Mouse (Mus musculus) intestine, embryonic 14.5 days (tissue): ENCODE measurements around the gene Pelp1. TPM values are rescaled to one million over a fixed set of nuclear protein-coding genes. Genes with fewer than 3 reads are reported as not detected.
"Not testable (repeated sequence)": the region's sequence is repeated elsewhere in the genome, so short reads cannot be mapped to it uniquely, and the experiment has no call there.

Source experiments
- ATAC-seq: fragments of 200-750 bp; cut with Nextera tagmentation; replicated peaks from 2 replicates; pipeline ENCODE4 v1.8.0; 2017; ENCODE audit warnings: low read depth, moderate number of reproducible peaks, moderate TSS enrichment, moderate library complexity; ENCODE audit not compliant: low FRiP score, low TSS enrichment
- DNase-seq: peaks from one replicate; pipeline ENCODE4 v3.0.0-alpha.2; 2018; ENCODE audit warnings: low spot score
- H3K27ac ChIP-seq: fragments of 300-500 bp; sonication (generic); 2 replicates; pipeline ENCODE4 v1.5.1; 2014; ENCODE audit warnings: low read depth, mild to moderate bottlenecking, control low read depth
- H3K27me3 ChIP-seq: fragments of 300-500 bp; sonication (generic); replicated peaks from 2 replicates; pipeline ENCODE4 v1.6.1; 2014; ENCODE audit warnings: low read length, control low read depth; ENCODE audit not compliant: control insufficient read depth, insufficient read depth
- H3K36me3 ChIP-seq: fragments of 300-500 bp; sonication (generic); 2 replicates; pipeline ENCODE4 v1.6.1; 2014; ENCODE audit warnings: low read length, control low read depth; ENCODE audit not compliant: control insufficient read depth, insufficient read depth
- H3K4me1 ChIP-seq: fragments of 300-500 bp; sonication (generic); replicated peaks from 2 replicates; pipeline ENCODE4 v1.6.1; 2014; ENCODE audit warnings: low read length, control low read depth, mixed read lengths; ENCODE audit not compliant: control insufficient read depth, insufficient read depth
- H3K4me2 ChIP-seq: fragments of 300-500 bp; sonication (generic); 2 replicates; pipeline ENCODE4 v1.6.1; 2014; ENCODE audit warnings: low read length
- H3K4me3 ChIP-seq: fragments of 300-500 bp; sonication (generic); 2 replicates; pipeline ENCODE4 v1.5.1; 2014; ENCODE audit warnings: low read depth, low read length, control low read depth, mixed read lengths
- H3K9ac ChIP-seq: fragments of 300-500 bp; sonication (generic); 2 replicates; pipeline ENCODE4 v1.6.1; 2014; ENCODE audit warnings: mild to moderate bottlenecking, low read length
- H3K9me3 ChIP-seq: fragments of 300-500 bp; sonication (generic); 2 replicates; pipeline ENCODE4 v1.6.1; 2016; ENCODE audit warnings: low read length, control low read depth; ENCODE audit not compliant: control insufficient read depth
- WGBS: fragments of 180-500 bp; shearing (Covaris S2); extraction: QIAGEN DNeasy Blood & Tissue Kit; methylation state at CpG from one replicate; pipeline ENCODE4 v1.1.7; 2014; 5-methylcytosine and 5-hydroxymethylcytosine counted together
- polyA plus RNA-seq: library from polyadenylated mRNA; unstranded; fragments of >200 nt; fragmentation: Nextera tagmentation; extraction: Ambion mirVana; gene quantifications from 2 replicates; pipeline ENCODE4 v1.2.1, GENCODE M21; 2014

Gene Pelp1
- polyA plus RNA-seq, 1 experiment from 2014 or later: 41.2 TPM

- WGBS: 70% methylated on average over 7 of the region's 7 CpGs
- no peak overlapping the region for H3K4me2 ChIP-seq
- no peak overlapping the region for H3K27ac ChIP-seq
- no peak overlapping the region for H3K4me3 ChIP-seq
- DNase-seq (no peak), ATAC-seq (peak; percentile 66; the same call in 1 of the 2 replicates)
- H3K9me3 ChIP-seq: no peaks in the 10 kb centered on the region
- no peak overlapping the region for H3K9ac ChIP-seq
- H3K36me3 ChIP-seq: no peaks in the 10 kb centered on the region
- H3K4me1 ChIP-seq: no peaks in the 10 kb centered on the region
- no peaks in the 10 kb centered on the region for H3K27me3 ChIP-seq
Measured at GRCm38 (mm10) chr11:70372849-70373557, 36.8 kb downstream of the Pelp1 start.

GRCm38 (mm10) chr11:70372396-70372795 is 37.4 kb downstream of the Pelp1 start:
- Histone ChIP-seq H3K36me3 (no peaks in the 10 kb centered on the region), H3K9me3 (no peaks in the 10 kb centered on the region), H3K4me1 (no peaks in the 10 kb centered on the region), H3K27me3 (no peaks in the 10 kb centered on the region), H3K9ac (no peak overlapping the region), H3K27ac (no peak overlapping the region), H3K4me2 (no peak overlapping the region), H3K4me3 (no peak overlapping the region)
- no peak for DNase-seq
- no peak for ATAC-seq

- DNase-seq, H3K36me3 ChIP-seq, H3K4me2 ChIP-seq, H3K27ac ChIP-seq, H3K4me1 ChIP-seq, H3K9ac ChIP-seq, ATAC-seq, H3K27me3 ChIP-seq, H3K4me3 ChIP-seq, H3K9me3 ChIP-seq: not testable (repeated sequence)
- 74% methylated on average over 2 of the region's 2 CpGs for WGBS
Measured at GRCm38 (mm10) chr11:70368626-70369025, 41.2 kb downstream of the Pelp1 start.

- ATAC-seq, H3K4me1 ChIP-seq, H3K27ac ChIP-seq, DNase-seq, H3K9ac ChIP-seq, H3K4me2 ChIP-seq, H3K36me3 ChIP-seq, H3K9me3 ChIP-seq, H3K27me3 ChIP-seq, H3K4me3 ChIP-seq: not testable (repeated sequence)
- WGBS: 90% methylated on average over 6 of the region's 6 CpGs
Measured at GRCm38 (mm10) chr11:70367701-70368100, 42.1 kb downstream of the Pelp1 start.

- Histone ChIP-seq H3K27ac (no peak within 1 kb of the TSS), H3K4me2 (peak within 1 kb of the TSS; percentile 60), H3K36me3 (no peaks in the 10 kb centered on the region), H3K9me3 (no peaks in the 10 kb centered on the region), H3K4me1 (peaks cover 11% of the 10 kb centered on the region; the same call in 1 of the 2 replicates), H3K9ac (no peak within 1 kb of the TSS), H3K27me3 (peaks cover 42% of the 10 kb centered on the region), H3K4me3 (peak within 1 kb of the TSS; percentile 28)
- no peak for ATAC-seq
- DNase-seq: no peak
- WGBS: 1% methylated on average over 19 of the region's 19 CpGs
Measured at GRCm38 (mm10) chr11:70351868-70352267, 58.0 kb downstream of the Pelp1 start, which contains the start of gene Alox15. Alox15 (minus strand) TSS chr11:70352031.

- H3K36me3 ChIP-seq: no peaks in the 10 kb centered on the region
- no peak overlapping the region for H3K27ac ChIP-seq
- ATAC-seq (no peak), DNase-seq (no peak)
- no peak overlapping the region for H3K4me2 ChIP-seq
- no peaks in the 10 kb centered on the region for H3K9me3 ChIP-seq
- 81% methylated on average over 9 of the region's 9 CpGs for WGBS
- H3K4me1 ChIP-seq: peaks cover 11% of the 10 kb centered on the region; the same call in 1 of the 2 replicates
- H3K9ac ChIP-seq: no peak overlapping the region
- peaks cover 44% of the 10 kb centered on the region for H3K27me3 ChIP-seq
- no peak overlapping the region for H3K4me3 ChIP-seq
Measured at GRCm38 (mm10) chr11:70348630-70349029, 61.2 kb downstream of the Pelp1 start.

- WGBS: 79% methylated on average over 10 of the region's 10 CpGs
- H3K4me1 ChIP-seq: peaks cover 11% of the 10 kb centered on the region; the same call in 1 of the 2 replicates
- ATAC-seq (no peak), DNase-seq (no peak)
- H3K27ac ChIP-seq: no peak overlapping the region
- no peaks in the 10 kb centered on the region for H3K36me3 ChIP-seq
- peaks cover 36% of the 10 kb centered on the region for H3K27me3 ChIP-seq
- no peak overlapping the region for H3K9ac ChIP-seq
- H3K4me2 ChIP-seq: no peak overlapping the region
- H3K9me3 ChIP-seq: no peaks in the 10 kb centered on the region
- no peak overlapping the region for H3K4me3 ChIP-seq
Measured at GRCm38 (mm10) chr11:70347861-70348260, 62.0 kb downstream of the Pelp1 start.

GRCm38 (mm10) chr11:70345546-70345945 is 64.3 kb downstream of the Pelp1 start:
- Histone ChIP-seq H3K9me3 (no peaks in the 10 kb centered on the region), H3K27ac (no peak overlapping the region), H3K27me3 (peaks cover 15% of the 10 kb centered on the region), H3K4me3 (no peak overlapping the region), H3K9ac (no peak overlapping the region), H3K36me3 (no peaks in the 10 kb centered on the region), H3K4me1 (no peaks in the 10 kb centered on the region), H3K4me2 (no peak overlapping the region)
- DNase-seq (no peak), ATAC-seq (no peak)
- 94% methylated on average over 8 of the region's 8 CpGs for WGBS

- H3K4me1 ChIP-seq: no peaks in the 10 kb centered on the region
- no peaks in the 10 kb centered on the region for H3K36me3 ChIP-seq
- H3K9ac ChIP-seq: no peak overlapping the region
- 77% methylated on average over 10 of the region's 10 CpGs for WGBS
- ATAC-seq (no peak), DNase-seq (no peak)
- H3K4me2 ChIP-seq: no peak overlapping the region
- H3K27ac ChIP-seq: no peak overlapping the region
- H3K9me3 ChIP-seq: no peaks in the 10 kb centered on the region
- H3K27me3 ChIP-seq: peaks cover 10% of the 10 kb centered on the region
- no peak overlapping the region for H3K4me3 ChIP-seq
Measured at GRCm38 (mm10) chr11:70345061-70345460, 64.8 kb downstream of the Pelp1 start.
